Mouse (Mus musculus) fibroblast of lung, adult 2 months (primary cell): Measurements from ENCODE around the gene Chrm1.
A peak's percentile ranks its signal among the peaks of the same experiment; 100 is the strongest.

Source experiments
- DNase-seq: peaks from one replicate; pipeline ENCODE4 v3.0.0-alpha.2; 2011; ENCODE audit warnings: low read depth

The Chrm1 gene

GRCm38 (mm10) chr19:8691871-8692539 is 28.4 kb downstream of the Chrm1 start:
- DNase-seq = no peak

- no peak for DNase-seq
These were observed 29.2 kb downstream of the Chrm1 start for GRCm38 (mm10) chr19:8692740-8693139.

- DNase-seq = no peak
These were observed 31.7 kb downstream of the Chrm1 start for GRCm38 (mm10) chr19:8695330-8695729.

- no peak for DNase-seq
These were observed 36.1 kb downstream of the Chrm1 start for GRCm38 (mm10) chr19:8699652-8700051.

- DNase-seq = no peak
These were observed 38.9 kb downstream of the Chrm1 start for GRCm38 (mm10) chr19:8702458-8702857.

DNA sequence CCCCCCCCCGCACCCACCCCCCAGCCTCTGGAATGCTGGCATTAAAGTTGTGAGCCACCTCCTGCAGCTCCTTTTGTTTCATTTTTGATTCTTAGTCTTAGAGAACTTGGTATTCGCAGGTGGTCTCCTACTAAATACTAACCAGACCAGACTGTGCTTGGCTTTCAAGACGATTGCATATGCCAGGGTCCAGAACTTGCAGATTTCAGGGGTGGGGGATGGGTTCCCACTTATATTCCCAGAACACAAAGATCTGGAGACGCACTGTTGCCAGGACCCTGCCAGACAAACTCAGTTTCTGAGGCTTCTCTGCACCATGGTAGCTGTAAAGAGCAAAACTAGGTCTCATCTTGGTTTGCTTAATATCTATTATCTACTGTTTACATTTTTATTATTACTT is 40.0 kb downstream of the Chrm1 start:
- no peak for DNase-seq

GRCm38 (mm10) chr19:8705026-8705708 is 41.6 kb downstream of the Chrm1 start:
- DNase-seq = no peak

- DNase-seq = no peak
These were observed 42.6 kb downstream of the Chrm1 start for GRCm38 (mm10) chr19:8706132-8706667.

DNA sequence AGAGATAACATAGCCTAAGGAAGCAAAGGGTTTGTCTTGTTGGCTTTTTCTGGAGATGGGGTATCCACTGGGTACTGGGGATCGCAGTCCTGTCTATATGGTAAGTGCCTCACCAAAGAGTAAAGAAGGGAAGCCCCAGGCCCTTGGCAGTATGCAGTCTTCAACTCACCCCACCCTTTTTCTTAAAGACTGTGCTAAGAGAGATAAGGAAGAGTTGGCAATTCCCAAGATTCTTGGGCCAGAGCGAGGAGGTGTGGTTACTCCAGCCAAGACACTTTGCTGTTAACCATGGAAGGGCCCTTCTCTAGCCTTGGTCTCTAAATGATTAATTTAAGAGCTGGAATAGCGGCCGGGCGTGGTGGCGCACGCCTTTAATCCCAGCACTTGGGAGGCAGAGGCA is 43.3 kb downstream of the Chrm1 start:
- DNase-seq = no peak

- no peak for DNase-seq
These were observed 45.4 kb downstream of the Chrm1 start for GRCm38 (mm10) chr19:8708954-8709353.

GRCm38 (mm10) chr19:8710057-8710456 is 46.5 kb downstream of the Chrm1 start:
- no peak for DNase-seq

- no peak for DNase-seq
These were observed 47.9 kb downstream of the Chrm1 start for GRCm38 (mm10) chr19:8711506-8711905.

GRCm38 (mm10) chr19:8711949-8712869 is 48.6 kb downstream of the Chrm1 start:
- DNase-seq = no peak

- peak; percentile 90 for DNase-seq
These were observed 49.3 kb downstream of the Chrm1 start for GRCm38 (mm10) chr19:8712870-8713305.

GRCm38 (mm10) chr19:8713306-8713996 is 49.9 kb downstream of the Chrm1 start:
- no peak for DNase-seq

GRCm38 (mm10) chr19:8713997-8714652 is 50.5 kb downstream of the Chrm1 start:
- no peak for DNase-seq

- DNase-seq = no peak
These were observed 51.3 kb downstream of the Chrm1 start for GRCm38 (mm10) chr19:8714653-8715481.

- no peak for DNase-seq
These were observed 52.5 kb downstream of the Chrm1 start for GRCm38 (mm10) chr19:8715868-8716766.

DNA sequence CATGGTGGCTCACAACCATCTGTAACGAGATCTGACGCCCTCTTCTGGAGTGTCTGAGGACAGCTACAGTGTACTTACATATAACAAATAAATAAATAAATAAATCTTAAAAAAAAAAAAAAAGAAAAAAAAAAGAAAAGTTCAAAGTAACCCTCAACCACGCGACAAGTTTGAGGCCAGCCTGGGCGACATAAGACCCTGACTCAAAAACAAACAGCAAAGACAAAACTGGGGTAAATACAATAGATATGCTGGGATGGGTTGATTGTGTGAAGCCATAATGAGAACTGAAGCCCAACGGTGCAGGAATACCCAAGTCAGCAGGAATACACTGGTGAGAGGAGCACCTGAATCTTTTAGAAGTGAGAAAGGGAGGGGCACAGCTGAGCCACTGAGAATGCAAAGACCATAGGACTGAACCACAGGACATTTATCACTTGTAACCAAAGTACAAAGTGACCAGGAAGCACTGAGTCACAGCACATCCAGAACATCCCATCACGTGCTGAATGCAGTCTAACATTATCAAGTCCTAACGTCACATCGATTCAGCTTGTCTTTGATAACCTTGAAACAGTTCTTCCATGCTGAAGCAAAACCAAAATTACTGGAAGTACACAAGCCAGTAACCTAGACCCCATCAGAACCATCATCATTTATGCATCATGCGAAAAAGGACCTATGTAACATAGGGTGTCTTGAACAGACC is 53.3 kb downstream of the Chrm1 start:
- no peak for DNase-seq
